Mouse (Mus musculus): Measurements from ENCODE around the gene Gm45837.

Gm45837 gene

DNA sequence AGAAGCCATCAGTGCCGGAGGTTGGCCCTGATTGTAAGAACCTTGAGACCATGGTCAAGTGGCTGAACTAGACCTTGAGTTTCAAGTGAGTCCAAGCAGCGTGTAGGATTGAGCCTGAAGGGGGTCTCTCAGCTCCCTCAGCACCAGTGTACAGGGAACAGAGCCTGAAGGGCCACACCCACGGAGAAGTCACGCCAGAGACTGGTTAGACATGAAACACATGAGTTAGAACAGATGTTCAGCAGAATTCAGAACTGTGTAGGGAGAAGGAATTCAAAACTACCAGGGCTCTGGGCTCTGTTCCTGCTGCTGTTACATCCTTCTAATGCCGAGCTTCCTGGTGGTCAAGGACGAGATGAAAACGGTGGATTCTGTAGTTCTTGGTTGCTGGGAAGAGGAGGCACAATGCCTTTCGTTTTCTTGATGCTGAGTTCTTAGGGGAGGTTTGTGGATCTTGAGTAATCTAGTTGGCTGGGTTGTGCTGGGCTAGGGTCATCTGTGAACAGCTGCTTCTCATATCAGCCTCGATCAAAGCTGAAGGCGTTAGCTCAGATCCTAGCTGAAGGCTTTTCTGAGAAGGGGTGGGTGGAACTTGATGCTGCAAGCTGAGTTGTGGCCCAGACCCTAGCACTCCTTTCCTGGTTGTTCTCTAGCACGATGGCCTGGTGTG is at the start of gene Gm45837:
Gene Gm45837 (plus strand): TSS at position 620 of the 670 bp plus-strand sequence.
- in situ Hi-C loops (cut with MboI, MseI), result no loop called here

DNA sequence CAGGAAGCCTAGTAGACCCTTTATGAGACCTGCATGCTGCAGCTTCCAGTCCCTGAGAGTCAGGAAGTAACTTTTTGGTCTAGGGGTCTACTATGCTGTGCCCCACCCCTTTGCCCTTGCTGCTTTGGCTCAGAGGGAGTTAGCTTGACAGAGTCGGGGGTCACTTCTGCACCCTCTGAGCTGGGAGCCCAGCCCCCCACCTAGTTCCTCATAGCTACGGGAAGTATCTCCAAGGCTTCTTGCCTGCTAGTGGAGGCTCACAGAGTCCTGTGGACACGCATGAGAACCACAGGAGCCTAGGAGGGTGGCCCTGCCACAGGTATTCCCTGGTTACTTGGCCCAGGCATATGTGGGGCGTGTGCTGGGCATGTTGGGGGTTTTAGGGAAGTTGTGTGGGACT is 49.7 kb upstream of the Gm45837 start:
- in situ Hi-C loops (cut with MboI, MseI), result no loop called here

DNA sequence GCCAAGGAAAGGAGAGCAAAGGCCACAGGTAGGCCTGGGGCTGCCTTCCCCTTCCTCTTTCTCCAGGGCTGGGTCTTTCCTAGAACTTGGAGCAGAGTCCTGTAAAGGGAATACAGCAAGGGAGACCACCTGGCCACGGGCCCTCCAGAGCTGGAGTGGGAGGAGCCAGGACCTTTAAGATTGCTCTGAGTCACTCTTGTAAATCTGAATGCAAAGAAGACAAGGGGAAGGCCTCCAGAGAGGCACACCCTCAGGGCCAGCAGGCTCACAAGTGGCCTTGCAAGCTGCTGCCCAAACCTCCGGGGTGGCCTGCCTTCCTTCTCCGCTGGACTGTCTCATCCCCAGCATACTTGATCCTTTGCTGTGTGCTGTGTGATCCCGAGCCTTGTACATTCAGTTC is 48.9 kb upstream of the Gm45837 start:
- in situ Hi-C loops (cut with MboI, MseI), result no loop called here

DNA sequence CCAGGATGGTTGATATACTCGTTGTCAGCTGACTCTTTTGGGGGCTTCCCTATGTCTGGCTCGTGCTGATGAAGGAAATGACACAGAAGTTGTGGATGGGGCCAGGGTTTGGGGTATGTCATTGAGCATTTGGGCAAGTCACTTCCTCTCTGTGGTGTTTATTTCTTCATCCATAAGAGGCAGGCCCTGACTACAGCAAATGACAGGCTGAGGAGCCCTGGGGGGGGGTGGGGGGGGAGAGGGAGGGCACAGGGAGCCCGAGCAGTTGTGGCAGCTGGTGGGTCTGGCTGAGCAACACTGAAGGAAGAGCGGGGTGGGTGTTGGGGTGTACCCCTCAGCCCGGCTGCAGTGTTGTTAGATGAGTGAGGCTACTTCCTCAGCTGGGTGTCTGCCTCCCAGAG is 47.9 kb upstream of the Gm45837 start:
- in situ Hi-C loops (cut with MboI, MseI), result no loop called here

DNA sequence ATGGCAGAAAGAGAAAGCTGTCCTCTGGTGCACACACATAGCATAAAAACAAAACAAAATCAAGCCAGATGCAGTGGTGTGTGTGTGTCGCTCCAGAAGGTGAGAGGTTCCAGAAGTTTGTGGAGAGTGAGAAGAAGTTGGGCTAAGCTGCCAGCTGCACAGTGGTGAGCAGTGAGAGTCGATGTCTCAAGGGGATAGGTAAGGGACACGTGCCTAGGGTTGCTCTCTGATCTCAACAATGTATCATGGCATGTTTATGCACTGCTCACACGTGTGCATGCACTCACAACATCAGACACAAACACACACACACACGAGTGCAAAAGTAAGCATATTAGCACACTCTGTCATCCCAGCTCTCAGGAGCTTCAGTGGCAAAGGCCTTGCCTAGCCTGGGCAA is 46.8 kb upstream of the Gm45837 start:
- in situ Hi-C loops (cut with MboI, MseI), result no loop called here

DNA sequence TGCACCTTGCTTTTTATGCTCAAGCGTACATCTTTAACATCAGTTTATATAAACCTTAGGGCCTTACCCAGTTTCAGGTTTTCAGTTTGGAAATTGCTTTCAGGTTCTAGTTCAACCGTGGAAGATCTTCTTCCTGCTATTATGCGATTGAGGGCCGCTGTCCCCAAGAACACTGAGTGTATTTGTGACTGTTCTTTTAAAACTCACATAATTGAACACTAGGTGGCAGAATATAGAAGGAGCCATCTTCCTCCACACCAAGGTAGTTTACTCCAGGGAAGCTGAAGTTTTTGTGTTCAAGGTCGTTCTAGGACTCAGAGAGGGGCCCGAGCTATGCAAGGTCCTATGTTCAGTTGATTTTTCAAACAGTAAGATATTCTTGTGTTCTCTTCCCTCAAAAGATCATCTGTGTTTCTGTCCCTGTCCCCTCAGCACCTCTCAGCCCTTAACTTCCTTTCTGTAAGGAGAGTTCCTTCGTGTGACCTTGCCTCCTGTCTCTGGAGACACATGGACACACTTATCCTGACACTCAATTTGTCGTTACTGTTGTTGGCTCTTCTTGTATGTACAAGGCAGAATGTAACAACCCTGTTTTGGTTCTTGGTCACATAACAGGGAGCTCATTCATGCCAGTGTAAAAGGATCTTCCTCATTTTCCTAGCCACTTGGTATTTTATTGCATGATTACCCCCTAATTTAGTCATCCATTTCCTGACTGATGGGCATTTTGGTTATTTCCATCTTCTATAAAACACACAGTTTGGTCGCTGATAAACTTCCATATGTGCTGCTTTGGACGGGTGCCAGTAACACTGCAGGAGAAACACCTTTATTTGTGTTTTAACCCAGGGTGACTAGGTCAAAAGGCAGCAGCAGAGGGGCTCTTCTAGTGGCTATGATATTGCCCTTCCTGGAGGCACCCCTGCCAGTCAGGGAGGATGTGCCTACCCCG is 42.5 kb upstream of the Gm45837 start:
- in situ Hi-C loops (cut with MboI, MseI), result no loop called here

DNA sequence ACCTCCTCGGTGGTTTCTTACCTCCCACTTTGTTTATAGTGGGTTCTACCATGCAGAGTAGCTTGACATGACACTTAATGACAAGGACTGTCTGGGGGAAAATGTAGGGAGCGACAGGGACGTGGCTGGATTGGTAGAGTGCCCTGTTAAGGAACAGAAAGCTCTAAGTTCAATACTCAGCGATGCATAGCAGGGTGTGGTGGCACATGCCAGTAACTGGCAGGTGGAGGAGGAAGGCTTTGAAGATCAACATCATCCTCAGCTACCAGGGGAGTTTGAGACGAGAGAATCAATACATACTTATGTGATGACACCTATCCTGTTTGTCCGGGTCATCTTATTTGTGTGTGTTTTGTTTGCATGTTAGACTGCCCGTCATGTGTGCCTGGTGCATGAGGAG is 41.0 kb upstream of the Gm45837 start:
- in situ Hi-C loops (cut with MboI, MseI), result loop anchor here (10.0 kb wide), 1 partner anchor 55 kb away; the partner anchor contains the start of gene Stard10

DNA sequence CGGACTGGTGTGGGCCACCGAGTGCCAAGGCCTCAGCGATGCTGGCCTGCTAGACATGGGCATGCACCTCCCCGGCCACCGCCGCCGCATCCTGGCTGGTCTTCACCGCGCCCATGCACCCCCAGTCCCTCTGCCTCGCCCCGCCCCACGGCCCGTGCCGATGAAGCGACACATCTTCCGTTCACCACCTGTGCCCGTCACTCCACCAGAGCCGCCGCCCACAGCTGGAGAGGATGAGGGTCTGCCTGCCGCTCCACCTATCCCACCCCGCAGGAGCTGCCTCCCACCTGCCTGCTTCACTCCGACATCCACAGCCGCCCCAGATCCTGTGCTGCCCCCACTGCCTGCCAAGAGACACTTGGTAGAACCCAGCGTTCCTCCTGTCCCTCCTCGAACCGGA is 37.6 kb upstream of the Gm45837 start:
- in situ Hi-C loops (cut with MboI, MseI), result loop anchor here (10.0 kb wide), 1 partner anchor 58 kb away; the partner anchor contains the start of gene Stard10

DNA sequence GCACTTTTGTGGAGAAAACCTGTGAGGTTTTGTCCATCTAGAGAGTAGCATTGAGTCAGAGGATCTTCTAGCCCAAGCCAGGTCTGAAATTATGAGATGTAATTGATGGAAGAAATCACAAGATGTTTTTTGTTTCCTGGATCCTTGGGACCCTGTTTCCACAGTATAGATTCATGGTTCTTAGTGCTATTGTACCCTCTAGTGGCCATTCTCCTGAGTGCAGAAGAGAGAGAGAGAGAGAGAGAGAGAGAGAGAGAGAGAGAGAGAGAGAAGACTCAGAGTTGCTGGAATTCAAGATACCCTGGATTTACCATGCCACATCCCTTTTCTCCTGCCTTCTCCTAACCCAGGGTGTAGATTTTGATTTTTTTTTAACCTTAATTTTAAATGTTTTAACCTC is 36.5 kb upstream of the Gm45837 start:
- in situ Hi-C loops (cut with MboI, MseI), result loop anchor here (10.0 kb wide), 1 partner anchor 59 kb away; the partner anchor contains the start of gene Stard10

DNA sequence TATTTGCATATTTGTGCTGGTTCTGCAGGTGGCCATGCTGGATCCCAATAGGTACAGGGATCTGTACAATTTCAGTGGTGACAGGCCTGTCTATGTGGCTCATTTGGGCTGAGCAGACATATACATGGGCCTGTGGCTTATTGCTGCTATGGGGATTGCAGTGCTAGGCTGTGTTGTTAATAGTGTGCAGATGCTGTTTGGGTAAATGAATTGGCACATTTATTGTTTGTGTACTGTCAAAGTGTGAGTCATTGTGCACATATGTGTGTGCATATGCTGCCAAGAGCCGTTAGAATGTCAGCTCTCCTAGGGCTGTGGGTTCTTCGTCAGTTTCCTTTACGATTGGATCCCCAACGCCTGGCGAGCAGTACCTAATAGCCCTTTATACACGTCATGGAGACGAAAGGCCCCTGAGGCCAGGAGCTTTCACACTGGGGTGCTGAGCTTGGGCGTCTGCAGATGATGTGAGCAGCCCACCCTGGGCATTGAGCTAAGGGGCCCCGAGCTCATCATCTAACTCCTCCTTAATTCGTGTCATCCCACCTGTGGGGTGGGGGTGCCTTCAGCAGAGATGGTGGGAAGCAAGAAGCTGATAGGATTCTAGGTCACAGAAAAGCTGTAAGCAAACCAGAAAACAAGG is 33.9 kb upstream of the Gm45837 start:
- in situ Hi-C loops (cut with MboI, MseI), result loop anchor here (10.0 kb wide), 1 partner anchor 62 kb away; the partner anchor contains the start of gene Stard10

DNA sequence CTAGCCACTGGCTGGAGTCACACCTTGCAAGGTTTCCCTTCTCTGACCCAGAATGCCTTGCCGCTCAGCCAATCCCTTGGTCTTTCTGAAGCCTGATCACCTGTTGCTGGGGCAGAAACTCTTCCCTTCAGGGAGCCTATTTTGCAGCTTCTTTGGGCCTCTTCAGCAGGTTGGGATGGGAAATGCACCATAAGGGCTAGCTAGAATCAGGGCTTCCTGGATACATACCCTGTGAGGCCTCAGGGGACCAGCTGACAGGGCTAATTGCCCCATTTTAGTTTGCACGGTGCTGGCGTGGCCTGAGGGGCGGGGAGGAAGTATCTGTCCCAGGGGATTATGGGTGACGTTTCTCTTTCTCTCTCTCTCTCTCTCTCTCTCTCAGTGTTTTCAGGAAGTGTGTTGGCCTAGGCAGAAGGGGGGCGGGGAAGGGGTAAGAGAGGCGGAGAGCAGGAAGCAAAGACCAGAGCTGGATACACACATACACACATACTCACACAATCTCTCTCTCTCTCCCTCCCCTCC is 32.9 kb upstream of the Gm45837 start:
- in situ Hi-C loops (cut with MboI, MseI), result loop anchor here (10.0 kb wide), 1 partner anchor 63 kb away; the partner anchor contains the start of gene Stard10

DNA sequence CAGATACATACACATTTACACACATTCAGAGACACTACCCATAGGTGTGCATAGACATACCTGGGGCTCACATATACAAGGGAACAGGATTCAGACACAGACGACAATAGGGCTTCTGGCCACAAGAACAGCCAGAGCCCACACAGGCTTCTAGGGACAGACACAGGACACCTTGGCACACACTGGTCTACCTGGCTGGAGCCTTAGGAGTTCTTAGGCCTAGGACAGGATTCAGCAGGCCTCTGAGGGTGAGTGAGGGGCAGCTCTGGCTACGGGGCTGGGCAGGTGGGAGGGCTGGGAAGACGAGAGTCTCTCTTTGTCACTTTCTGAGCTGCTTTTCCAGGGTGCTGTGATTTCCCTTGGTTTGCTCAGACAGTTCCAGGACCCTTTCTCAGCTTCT is 32.4 kb upstream of the Gm45837 start:
- in situ Hi-C loops (cut with MboI, MseI), result loop anchor here (10.0 kb wide), 1 partner anchor 63 kb away; the partner anchor contains the start of gene Stard10

DNA sequence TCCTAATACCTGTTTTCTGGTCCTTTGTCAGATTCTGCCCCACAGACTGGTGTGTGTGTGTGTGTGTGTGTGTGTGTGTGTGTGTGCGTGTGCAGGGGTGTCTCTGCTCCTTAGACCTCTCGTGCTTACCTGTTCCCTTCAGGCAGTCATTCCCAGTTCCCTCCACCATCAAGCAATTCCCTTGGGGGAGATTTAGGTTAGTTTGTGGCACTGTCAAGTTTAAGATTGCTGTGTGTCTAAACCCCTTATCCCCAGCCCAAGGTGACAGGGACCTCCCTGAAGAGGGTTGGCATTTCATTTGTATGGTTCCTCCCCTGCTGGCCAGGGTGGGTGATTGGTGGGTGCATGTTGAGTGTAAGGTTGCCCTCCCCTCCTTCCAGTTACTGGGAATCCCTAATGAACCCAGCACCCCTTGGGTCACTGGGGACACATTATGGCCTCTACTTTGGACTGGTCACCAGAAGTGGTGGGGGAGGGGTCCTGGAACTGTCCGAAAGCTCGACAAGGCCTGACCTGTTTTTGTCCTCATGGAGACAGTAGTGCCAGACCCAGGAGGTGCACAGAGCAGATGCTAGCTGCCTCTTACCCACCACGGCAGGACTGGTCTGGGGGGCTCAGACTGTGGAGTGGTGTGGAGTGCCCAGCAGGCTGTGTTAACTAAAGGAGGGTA is 31.8 kb upstream of the Gm45837 start:
- in situ Hi-C loops (cut with MboI, MseI), result loop anchor here (10.0 kb wide), 1 partner anchor 64 kb away; the partner anchor contains the start of gene Stard10

DNA sequence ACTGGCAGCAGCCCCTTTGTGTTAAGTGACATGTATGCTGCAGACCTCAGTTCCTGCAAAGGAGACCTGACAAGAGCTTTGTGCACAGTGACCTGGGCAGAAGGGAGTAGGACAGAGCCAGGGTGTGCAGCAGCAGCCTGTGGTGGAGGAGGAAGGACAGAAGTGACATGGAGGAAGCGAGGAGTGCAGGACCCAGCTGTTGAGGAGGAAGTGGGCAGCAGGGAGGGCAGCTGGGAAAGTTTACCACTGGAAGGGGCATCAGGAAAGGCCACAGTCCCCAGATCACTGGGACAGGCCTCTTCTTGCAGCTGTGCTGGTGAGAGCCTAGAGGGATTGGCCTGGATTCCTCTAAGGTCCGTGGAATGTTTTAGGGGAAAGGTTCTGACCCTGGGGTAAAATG is 31.0 kb upstream of the Gm45837 start:
- in situ Hi-C loops (cut with MboI, MseI), result loop anchor here (10.0 kb wide), 1 partner anchor 65 kb away; the partner anchor contains the start of gene Stard10

DNA sequence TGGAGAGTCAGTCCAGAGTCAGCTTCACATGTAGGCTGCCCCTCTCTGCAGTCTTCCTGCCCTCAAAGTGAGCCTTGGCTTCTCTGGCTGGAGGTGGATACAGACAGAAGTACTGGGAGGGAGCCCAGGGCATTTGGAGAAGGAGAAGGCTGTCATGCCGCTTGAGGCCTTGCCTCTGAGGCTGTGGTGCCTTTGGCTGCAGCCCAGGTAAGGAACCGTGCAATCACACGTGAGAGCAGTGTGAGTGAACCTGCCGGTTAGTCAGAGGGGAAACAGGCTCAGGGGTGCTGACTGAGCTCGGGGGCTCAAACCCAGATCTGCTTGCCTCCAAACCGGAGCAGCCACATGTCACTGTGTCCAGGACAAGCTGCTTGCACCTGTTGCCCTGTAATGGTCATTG is 29.2 kb upstream of the Gm45837 start:
- in situ Hi-C loops (cut with MboI, MseI), result no loop called here

DNA sequence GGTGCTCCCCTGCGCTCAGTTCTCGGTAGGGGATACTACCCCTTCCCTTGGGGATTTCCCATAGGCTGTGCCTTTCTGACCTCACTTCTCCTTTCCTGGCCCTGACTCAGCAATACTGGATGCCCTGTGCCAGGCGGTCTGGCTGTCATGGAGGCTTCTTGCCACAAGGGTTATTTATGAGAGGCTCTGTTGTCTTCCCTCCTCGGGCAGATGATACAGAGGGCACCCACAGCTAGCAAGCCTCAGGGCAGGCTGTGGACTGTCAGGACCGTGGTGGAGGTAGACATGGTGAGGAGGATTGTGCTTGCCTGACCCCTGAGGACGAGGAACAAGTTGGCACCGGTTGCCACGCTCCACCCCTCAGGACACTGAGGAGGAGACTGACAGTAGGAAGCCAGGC is 28.3 kb upstream of the Gm45837 start:
- in situ Hi-C loops (cut with MboI, MseI), result no loop called here

DNA sequence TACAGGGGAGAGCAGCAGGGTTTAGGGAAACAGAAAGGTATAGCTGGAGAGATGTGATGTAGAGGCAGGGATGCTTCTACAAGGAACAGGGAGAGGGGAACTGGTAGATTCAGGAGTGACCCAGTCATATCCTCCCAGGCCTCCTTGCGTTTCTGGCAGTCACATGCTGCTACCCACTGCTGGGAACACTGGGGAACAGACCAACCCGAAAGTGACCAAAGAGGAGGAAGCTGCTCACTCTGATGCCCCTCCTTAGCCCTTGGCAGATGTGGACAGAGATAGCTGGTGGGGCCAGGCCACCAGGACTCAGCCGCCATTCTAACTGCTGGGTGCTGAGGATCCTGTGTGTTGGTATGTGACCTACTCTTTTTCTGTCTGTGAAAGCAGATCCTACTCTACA is 26.9 kb upstream of the Gm45837 start:
- in situ Hi-C loops (cut with MboI, MseI), result no loop called here

DNA sequence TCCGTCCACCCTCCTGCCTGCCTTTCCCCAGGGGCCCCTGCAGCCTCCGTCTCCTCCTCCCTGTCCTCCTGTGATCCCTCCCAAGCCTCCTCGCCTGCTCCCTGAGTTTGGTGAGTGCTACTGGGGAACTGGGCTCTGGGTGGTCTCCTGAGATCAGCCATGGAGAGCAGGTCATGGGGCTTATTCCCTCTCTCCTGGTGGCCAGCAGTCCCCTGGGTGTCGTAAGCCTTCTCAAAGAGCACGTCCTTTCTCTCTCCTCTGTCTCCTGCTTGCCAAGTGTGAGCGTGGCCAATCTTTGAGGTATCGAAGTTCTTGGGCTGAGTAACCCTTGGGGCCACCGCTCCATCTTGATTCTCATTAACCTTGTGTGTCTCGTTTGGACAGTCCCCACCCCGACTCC is 25.8 kb upstream of the Gm45837 start:
- in situ Hi-C loops (cut with MboI, MseI), result no loop called here

DNA sequence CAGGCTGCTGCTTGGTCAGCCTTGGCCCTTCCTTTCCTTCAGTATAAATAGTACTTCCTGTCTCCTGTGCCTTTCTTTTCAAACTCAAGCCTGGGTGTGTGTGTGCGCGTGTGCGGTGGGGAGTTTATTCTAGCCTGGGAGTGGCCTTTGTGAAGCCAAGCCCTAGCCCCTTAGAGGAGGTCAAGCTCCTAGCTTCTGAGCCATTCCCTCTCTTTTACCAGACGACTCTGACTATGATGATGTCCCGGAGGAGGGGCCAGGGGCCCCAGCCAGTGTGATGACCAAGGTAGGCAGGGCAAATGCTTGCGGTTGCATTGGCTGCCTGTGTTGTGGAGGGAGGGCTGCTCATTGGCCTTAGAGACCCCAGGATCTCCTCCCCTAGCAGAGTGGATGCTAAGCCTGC is 25.4 kb upstream of the Gm45837 start:
- in situ Hi-C loops (cut with MboI, MseI), result no loop called here

DNA sequence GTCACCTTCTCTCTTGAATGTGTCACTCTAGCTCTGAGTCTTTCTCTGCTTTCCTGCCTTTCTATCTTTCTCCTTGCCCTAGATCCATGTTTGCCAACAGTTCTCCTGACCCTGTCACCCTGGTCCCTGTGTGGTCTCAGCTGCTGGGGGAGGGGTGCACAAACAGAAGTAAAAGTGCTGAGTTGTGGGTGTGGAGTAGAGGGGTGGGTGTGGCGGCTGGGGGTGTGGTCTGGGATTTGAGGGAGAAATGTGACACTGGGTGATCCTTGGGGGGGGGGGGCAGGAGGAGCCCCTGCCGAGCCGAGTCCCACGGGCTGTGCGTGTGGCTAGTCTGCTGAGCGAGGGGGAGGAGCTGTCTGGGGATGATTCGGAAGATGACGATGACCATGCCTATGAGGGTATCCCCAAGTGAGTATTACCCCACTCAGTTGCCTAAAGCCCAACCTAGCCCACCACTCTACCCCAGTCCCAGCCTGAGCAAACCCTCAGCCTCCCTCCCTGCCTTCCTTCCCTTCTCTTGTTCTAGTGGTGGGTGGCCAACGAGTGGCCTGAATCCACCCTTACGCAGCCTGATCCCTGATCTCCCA is 24.7 kb upstream of the Gm45837 start:
- in situ Hi-C loops (cut with MboI, MseI), result no loop called here

DNA sequence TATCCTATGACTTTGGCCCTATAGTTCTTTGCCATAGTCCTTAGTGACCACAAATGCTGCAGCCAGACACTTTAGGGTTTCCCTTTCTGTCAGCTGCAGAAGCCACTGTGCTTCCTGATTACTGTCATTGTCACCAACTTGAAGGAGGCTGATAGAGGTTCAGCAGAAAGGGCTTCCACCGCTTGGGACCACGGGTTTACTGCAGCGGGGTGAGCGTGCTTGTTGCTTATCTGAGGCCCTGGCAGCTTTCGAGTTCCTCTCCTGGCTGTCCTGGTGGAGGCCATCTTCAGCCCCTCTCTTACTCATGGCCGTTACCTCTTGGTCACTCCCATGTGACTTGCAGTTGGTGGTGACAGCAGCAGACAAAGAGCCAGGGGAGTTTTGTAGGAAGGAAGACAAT is 21.4 kb upstream of the Gm45837 start:
- in situ Hi-C loops (cut with MboI, MseI), result no loop called here
